Mouse (Mus musculus) mouse trophoblast stem cell (cell line): Measurements from ENCODE around the gene Gm20696.

Source experiments
- in situ Hi-C, 2 experiments: fragments of 300-500 bp; cut with MseI, MboI; formaldehyde crosslinking; loops; 2 replicates in 1 of 2; 3 replicates in 1 of 2; pipeline ENCODE4 v1.15.1; 2025

The Gm20696 gene

GRCm38 (mm10) chr6:99388741-99389675 lies 277.6 kb downstream of the Gm20696 start:
- in situ Hi-C loops = no loop called here

GRCm38 (mm10) chr6:99388023-99388422 lies 278.6 kb downstream of the Gm20696 start:
- in situ Hi-C loops = no loop called here

- in situ Hi-C loops = no loop called here
These were observed 281.5 kb downstream of the Gm20696 start for GRCm38 (mm10) chr6:99385059-99385604.

- in situ Hi-C loops = no loop called here
These were observed 282.6 kb downstream of the Gm20696 start for GRCm38 (mm10) chr6:99383846-99384472.

GRCm38 (mm10) chr6:99380146-99380545 lies 286.5 kb downstream of the Gm20696 start:
- in situ Hi-C loops = no loop called here

GRCm38 (mm10) chr6:99378997-99379710 lies 287.4 kb downstream of the Gm20696 start:
- in situ Hi-C loops = no loop called here

GRCm38 (mm10) chr6:99377716-99378115 lies 288.9 kb downstream of the Gm20696 start:
- in situ Hi-C loops = no loop called here

- in situ Hi-C loops = no loop called here
These were observed 289.5 kb downstream of the Gm20696 start for GRCm38 (mm10) chr6:99377131-99377530.

GRCm38 (mm10) chr6:99376721-99377120 lies 289.9 kb downstream of the Gm20696 start:
- in situ Hi-C loops = no loop called here

GRCm38 (mm10) chr6:99375865-99376264 lies 290.7 kb downstream of the Gm20696 start:
- in situ Hi-C loops = no loop called here

GRCm38 (mm10) chr6:99375376-99375775 lies 291.2 kb downstream of the Gm20696 start:
- in situ Hi-C loops = no loop called here

- in situ Hi-C loops = no loop called here
These were observed 291.9 kb downstream of the Gm20696 start for GRCm38 (mm10) chr6:99374448-99375271.

GRCm38 (mm10) chr6:99372427-99372826 lies 294.2 kb downstream of the Gm20696 start:
- in situ Hi-C loops = no loop called here

- in situ Hi-C loops = no loop called here
These were observed 294.6 kb downstream of the Gm20696 start for GRCm38 (mm10) chr6:99372016-99372415.

- in situ Hi-C loops = no loop called here
These were observed 296.7 kb downstream of the Gm20696 start for GRCm38 (mm10) chr6:99369931-99370330.

- in situ Hi-C loops = no loop called here
These were observed 297.4 kb downstream of the Gm20696 start for GRCm38 (mm10) chr6:99369156-99369555.

GRCm38 (mm10) chr6:99368118-99368753 lies 298.4 kb downstream of the Gm20696 start:
- in situ Hi-C loops = no loop called here

GRCm38 (mm10) chr6:99364545-99364944 lies 302.1 kb downstream of the Gm20696 start:
- in situ Hi-C loops = no loop called here

- in situ Hi-C loops = no loop called here
These were observed 306.0 kb downstream of the Gm20696 start for GRCm38 (mm10) chr6:99360581-99360980.

GRCm38 (mm10) chr6:99359765-99360499 lies 306.7 kb downstream of the Gm20696 start:
- in situ Hi-C loops = no loop called here
